Mouse (Mus musculus) MEL (cell line): ENCODE measurements around the gene Spire2. TPM values are rescaled to one million over a fixed set of nuclear protein-coding genes. Genes with fewer than 3 reads are reported as not detected.

Experiments used
- DNase-seq: peaks from one replicate; pipeline ENCODE4 v3.0.0; 2011; ENCODE audit warnings: low read depth, low spot score
- H3K27ac ChIP-seq: 2 replicates; pipeline ENCODE4 v1.5.1; 2012; ENCODE audit warnings: low read depth, mild to moderate bottlenecking, control low read depth, low read length, moderate library complexity; ENCODE audit not compliant: control insufficient read depth
- H3K27me3 ChIP-seq, 2 experiments: fragments of 150-350 bp in 1 of 2; sonication (generic) in 1 of 2; 2 replicates each; pipeline ENCODE4 v1.6.1; 2012; ENCODE audit warnings: low read length in 2 of 2, mild to moderate bottlenecking in 2 of 2, improper control_type of control experiment in 1 of 2, moderate library complexity in 1 of 2; ENCODE audit not compliant: insufficient read depth in 2 of 2, control insufficient read depth in 1 of 2
- H3K36me3 ChIP-seq, 2 experiments: 2 replicates each; pipeline ENCODE4 v1.6.1; 2012 to 2014; ENCODE audit warnings: low read length in 2 of 2, improper control_type of control experiment in 1 of 2, inconsistent platforms in 1 of 2, mild to moderate bottlenecking in 1 of 2; ENCODE audit not compliant: insufficient read depth in 2 of 2, control insufficient read depth in 1 of 2
- H3K4me1 ChIP-seq, 2 experiments: fragments of 150-350 bp in 1 of 2; sonication (generic) in 1 of 2; 2 replicates each; pipeline ENCODE4 v1.6.1; 2012; ENCODE audit warnings: low read length in 2 of 2, improper control_type of control experiment in 1 of 2, mild to moderate bottlenecking in 1 of 2; ENCODE audit not compliant: insufficient read depth in 2 of 2, control insufficient read depth in 1 of 2
- H3K4me3 ChIP-seq, 2 experiments: fragments of 150-350 bp in 1 of 2; sonication (generic) in 1 of 2; 2 replicates each; pipeline ENCODE4 v1.5.1; 2012; ENCODE audit warnings: low read depth in 2 of 2, low read length in 2 of 2, mild to moderate bottlenecking in 2 of 2, moderate library complexity in 2 of 2, control low read depth in 1 of 2, improper control_type of control experiment in 1 of 2; ENCODE audit not compliant: control insufficient read depth in 1 of 2, insufficient read depth in 1 of 2
- H3K79me2 ChIP-seq: 2 replicates; pipeline ENCODE4 v1.6.1; 2012; ENCODE audit warnings: mild to moderate bottlenecking, low read length, moderate library complexity; ENCODE audit not compliant: control insufficient read depth, poor library complexity, insufficient read depth
- H3K9ac ChIP-seq: 2 replicates; pipeline ENCODE4 v1.6.1; 2012; ENCODE audit warnings: low read depth, mild to moderate bottlenecking, control low read depth, low read length, moderate library complexity; ENCODE audit not compliant: control insufficient read depth, poor library complexity, severe bottlenecking
- H3K9me3 ChIP-seq: fragments of 150-350 bp; sonication (generic); replicated peaks from 2 replicates; pipeline ENCODE4 v1.6.1; 2012; ENCODE audit warnings: mild to moderate bottlenecking, low read length, improper control_type of control experiment, moderate library complexity; ENCODE audit not compliant: insufficient read depth
- CHD1 ChIP-seq: IDR thresholded peaks from 2 replicates; pipeline ENCODE4 v1.6.1; 2012; ENCODE audit warnings: low read depth, mild to moderate bottlenecking, inconsistent platforms, low read length, improper control_type of control experiment
- CTCF ChIP-seq, 3 experiments: IDR thresholded peaks in 2 of 3; conservative IDR thresholded peaks in 1 of 3; 2 replicates each; pipeline ENCODE4 v1.5.1; 2011 to 2012; ENCODE audit warnings: low read length in 3 of 3, low read depth in 2 of 3, mild to moderate bottlenecking in 2 of 3, improper control_type of control experiment in 1 of 3, inconsistent platforms in 1 of 3, mixed read lengths in 1 of 3, moderate library complexity in 1 of 3; ENCODE audit not compliant: control insufficient read depth in 1 of 3, insufficient read depth in 1 of 3, poor library complexity in 1 of 3, severe bottlenecking in 1 of 3
- GABPA ChIP-seq: IDR thresholded peaks from 2 replicates; pipeline ENCODE4 v1.6.1; 2012; ENCODE audit warnings: low read depth, mild to moderate bottlenecking, inconsistent platforms, low read length, improper control_type of control experiment, moderate library complexity
- GATA1 ChIP-seq: IDR thresholded peaks from 2 replicates; pipeline ENCODE4 v1.6.1; 2011; ENCODE audit warnings: low read depth, low read length, improper control_type of control experiment
- MAFK ChIP-seq: IDR thresholded peaks from 2 replicates; pipeline ENCODE4 v1.6.1; 2011; ENCODE audit warnings: low read depth, mild to moderate bottlenecking, low read length, improper control_type of control experiment, borderline replicate concordance
- MAZ ChIP-seq: IDR thresholded peaks from 2 replicates; pipeline ENCODE4 v1.6.1; 2012; ENCODE audit warnings: low read depth, mild to moderate bottlenecking, inconsistent platforms, low read length, improper control_type of control experiment
- MEF2A ChIP-seq: IDR thresholded peaks from 2 replicates; pipeline ENCODE4 v1.6.1; 2014; ENCODE audit warnings: low read depth, mild to moderate bottlenecking, inconsistent platforms, low read length, improper control_type of control experiment; ENCODE audit not compliant: poor library complexity, insufficient replicate concordance, severe bottlenecking; ENCODE audit errors: extremely low read depth
- MXI1 ChIP-seq: IDR thresholded peaks from 2 replicates; pipeline ENCODE4 v1.6.1; 2011; ENCODE audit warnings: mild to moderate bottlenecking, low read depth, low read length, improper control_type of control experiment
- MYB ChIP-seq: IDR thresholded peaks from 2 replicates; pipeline ENCODE4 v1.6.1; 2011; ENCODE audit warnings: mild to moderate bottlenecking, low read depth, low read length, improper control_type of control experiment
- MYC ChIP-seq: IDR thresholded peaks from 2 replicates; pipeline ENCODE4 v1.6.1; 2011; ENCODE audit warnings: low read depth, mild to moderate bottlenecking, low read length, improper control_type of control experiment, moderate library complexity
- NRF1 ChIP-seq: IDR thresholded peaks from 2 replicates; pipeline ENCODE4 v1.6.1; 2014; ENCODE audit warnings: low read depth, mild to moderate bottlenecking, inconsistent platforms, low read length, improper control_type of control experiment, moderate library complexity; ENCODE audit not compliant: poor library complexity, insufficient read depth, severe bottlenecking
- POLR2A ChIP-seq, 2 experiments: IDR thresholded peaks; 2 replicates each; pipeline ENCODE4 v1.6.1; 2011 to 2012; ENCODE audit warnings: low read length in 2 of 2, mild to moderate bottlenecking in 2 of 2, control low read depth in 1 of 2, improper control_type of control experiment in 1 of 2, low read depth in 1 of 2, moderate library complexity in 1 of 2; ENCODE audit not compliant: control insufficient read depth in 1 of 2, insufficient read depth in 1 of 2, poor library complexity in 1 of 2
- POLR2AphosphoS5 ChIP-seq: IDR thresholded peaks from 2 replicates; pipeline ENCODE4 v1.6.1; 2012; ENCODE audit warnings: low read depth, borderline replicate concordance, mild to moderate bottlenecking, inconsistent platforms, low read length, moderate library complexity, mixed read lengths
- RAD21 ChIP-seq: IDR thresholded peaks from 2 replicates; pipeline ENCODE4 v1.6.1; 2011; ENCODE audit warnings: mild to moderate bottlenecking, low read depth, low read length, improper control_type of control experiment
- RCOR1 ChIP-seq: IDR thresholded peaks from 2 replicates; pipeline ENCODE4 v1.6.1; 2012; ENCODE audit warnings: low read depth, mild to moderate bottlenecking, inconsistent platforms, low read length, improper control_type of control experiment
- SMC3 ChIP-seq: IDR thresholded peaks from 2 replicates; pipeline ENCODE4 v1.6.1; 2011; ENCODE audit warnings: low read depth, low read length, improper control_type of control experiment
- TAL1 ChIP-seq: IDR thresholded peaks from 2 replicates; pipeline ENCODE4 v1.6.1; 2012; ENCODE audit warnings: mild to moderate bottlenecking, inconsistent platforms, low read length, moderate library complexity, mixed read lengths
- TCF12 ChIP-seq: IDR thresholded peaks from 2 replicates; pipeline ENCODE4 v1.6.1; 2014; ENCODE audit warnings: low read depth, mild to moderate bottlenecking, inconsistent platforms, low read length, improper control_type of control experiment, moderate library complexity
- USF1 ChIP-seq: IDR thresholded peaks from 2 replicates; pipeline ENCODE4 v1.6.1; 2014; ENCODE audit warnings: low read depth, mild to moderate bottlenecking, inconsistent platforms, low read length, improper control_type of control experiment, moderate library complexity
- ZC3H11A ChIP-seq: IDR thresholded peaks from 2 replicates; pipeline ENCODE4 v1.6.1; 2012; ENCODE audit warnings: low read depth, mild to moderate bottlenecking, inconsistent platforms, low read length, improper control_type of control experiment
- polyA plus RNA-seq, 2 experiments: library from polyadenylated mRNA; stranded (reverse) in 1 of 2; unstranded in 1 of 2; fragments of >175 nt in 1 of 2; fragments of >200 nt in 1 of 2; gene quantifications; 2 replicates each; pipeline versions ENCODE4 v1.2.1 to v1.2.4; 2012; ENCODE audit warnings: low replicate concordance in 2 of 2, low read depth in 1 of 2; ENCODE audit not compliant: insufficient read length in 2 of 2, insufficient read depth in 1 of 2, missing spikeins in 1 of 2
- total RNA-seq: library from RNA; depleted of rRNA; stranded (reverse); fragments of 300-350 nt; gene quantifications from 2 replicates; pipeline ENCODE4 v1.2.3, GENCODE M21; 2012

Spire2 gene
- total and polyA plus RNA-seq, 3 experiments: 1.1 to 5.4 TPM; not detected in 1

- H3K9me3 ChIP-seq: no peaks in the 10 kb centered on the region
- H3K4me3 ChIP-seq: no peak overlapping the region
- TF ChIP-seq USF1 (no peak), MAZ (no peak), GABPA (no peak), RCOR1 (no peak), MEF2A (no peak), TCF12 (no peak), ZC3H11A (peak; percentile 25; the same call in 1 of the 2 replicates), MXI1 (no peak), POLR2A (IDR thresholded peaks at IDR 0.05; ENCODE audit: control insufficient read depth in 1 of 2, insufficient read depth in 1 of 2, low read depth in 1 of 2, low read length in 2 of 2, poor library complexity in 1 of 2) (no peak), MYC (no peak), NRF1 (no peak), MAFK (no peak), CHD1 (no peak), GATA1 (no peak), SMC3 (peak; percentile 76), POLR2AphosphoS5 (no peak), CTCF (IDR thresholded peaks at IDR 0.05 in 2 of 3, conservative IDR thresholded peaks at IDR 0.05 in 1 of 3; ENCODE audit: control insufficient read depth in 1 of 3, insufficient read depth in 1 of 3, low read depth in 2 of 3, low read length in 3 of 3, poor library complexity in 1 of 3, severe bottlenecking in 1 of 3) (peak; percentile 46 to 73 (median 64)), TAL1 (no peak), MYB (no peak), RAD21 (peak; percentile 68)
- TF ChIP-seq, all 39 proteins: peak for 4
- Histone ChIP-seq H3K27me3 (no peaks in the 10 kb centered on the region), H3K27ac (no peak overlapping the region), H3K4me1 (no peaks in the 10 kb centered on the region), H3K9ac (no peak overlapping the region), H3K79me2 (no peaks in the 10 kb centered on the region), H3K36me3 (no peaks in the 10 kb centered on the region)
- peak; percentile 61 for DNase-seq
These were observed 28.7 kb downstream of the Spire2 start for GRCm38 (mm10) chr8:123361082-123361739.
